Mouse (Mus musculus): ENCODE measurements around the gene Limk2. TPM values are rescaled to one million over a fixed set of nuclear protein-coding genes. Genes with fewer than 3 reads are reported as not detected.

Gene Limk2
- polyA plus RNA-seq, 1 experiment: 21.6 TPM

- Histone ChIP-seq H3K4me3 (ENCODE audit: insufficient read depth, poor library complexity, severe bottlenecking) (no peak overlapping the region), H3K27me3 (ENCODE audit: control insufficient read depth, insufficient read depth, insufficient read length) (no peaks in the 10 kb centered on the region), H3K79me3 (ENCODE audit: low read depth) (no peaks in the 10 kb centered on the region), H3K36me3 (ENCODE audit: control insufficient read depth, insufficient read depth) (peaks cover 22% of the 10 kb centered on the region), H3K79me2 (ENCODE audit: control insufficient read depth, insufficient read depth) (no peaks in the 10 kb centered on the region), H3ac (ENCODE audit: control insufficient read depth, insufficient read length, low read depth) (no peak overlapping the region)
- TF ChIP-seq USF1 (IDR thresholded peaks at IDR 0.05; ENCODE audit: low read depth): no peak
These were observed 21.4 kb downstream of the Limk2 start for GRCm38 (mm10) chr11:3387482-3388196.

- Histone ChIP-seq H3ac (ENCODE audit: control insufficient read depth, insufficient read length, low read depth) (no peak overlapping the region), H3K27me3 (ENCODE audit: control insufficient read depth, insufficient read depth, insufficient read length) (no peaks in the 10 kb centered on the region), H3K79me3 (ENCODE audit: low read depth) (no peaks in the 10 kb centered on the region), H3K79me2 (ENCODE audit: control insufficient read depth, insufficient read depth) (no peaks in the 10 kb centered on the region), H3K36me3 (ENCODE audit: control insufficient read depth, insufficient read depth) (peaks cover 27% of the 10 kb centered on the region), H3K4me3 (ENCODE audit: insufficient read depth, poor library complexity, severe bottlenecking) (no peak overlapping the region)
- TF ChIP-seq CTCF (IDR thresholded peaks at IDR 0.05; ENCODE audit: control insufficient read depth, insufficient read depth, insufficient read length) (peak; percentile 94), MYOG (IDR thresholded peaks at IDR 0.05; ENCODE audit: control insufficient read depth, extremely low read depth, insufficient read length) (no peak), CEBPB (IDR thresholded peaks at IDR 0.05; ENCODE audit: low read depth) (no peak), MYOD1 (IDR thresholded peaks at IDR 0.05; ENCODE audit: control insufficient read depth, insufficient read length, low read depth) (no peak), USF1 (IDR thresholded peaks at IDR 0.05; ENCODE audit: low read depth) (no peak), MAX (IDR thresholded peaks at IDR 0.05) (no peak)
These were observed 22.0 kb downstream of the Limk2 start for GRCm38 (mm10) chr11:3386941-3387368.

- TF ChIP-seq MYOG (IDR thresholded peaks at IDR 0.05; ENCODE audit: control insufficient read depth, extremely low read depth, insufficient read length): no peak
- H3ac ChIP-seq (ENCODE audit: control insufficient read depth, insufficient read length, low read depth): no peak overlapping the region
- H3K79me2 ChIP-seq (ENCODE audit: control insufficient read depth, insufficient read depth): no peaks in the 10 kb centered on the region
- peaks cover 33% of the 10 kb centered on the region for H3K36me3 ChIP-seq (ENCODE audit: control insufficient read depth, insufficient read depth)
- no peaks in the 10 kb centered on the region for H3K27me3 ChIP-seq (ENCODE audit: control insufficient read depth, insufficient read depth, insufficient read length)
- H3K79me3 ChIP-seq (ENCODE audit: low read depth): no peaks in the 10 kb centered on the region
- H3K4me3 ChIP-seq (ENCODE audit: insufficient read depth, poor library complexity, severe bottlenecking): no peak overlapping the region
These were observed 26.1 kb downstream of the Limk2 start for GRCm38 (mm10) chr11:3382602-3383594.

GRCm38 (mm10) chr11:3381148-3381814 is 27.7 kb downstream of the Limk2 start:
- H3K36me3 ChIP-seq (ENCODE audit: control insufficient read depth, insufficient read depth): peaks cover 30% of the 10 kb centered on the region
- H3K27me3 ChIP-seq (ENCODE audit: control insufficient read depth, insufficient read depth, insufficient read length): no peaks in the 10 kb centered on the region
- H3K79me3 ChIP-seq (ENCODE audit: low read depth): no peaks in the 10 kb centered on the region
- H3ac ChIP-seq (ENCODE audit: control insufficient read depth, insufficient read length, low read depth): no peak overlapping the region
- H3K79me2 ChIP-seq (ENCODE audit: control insufficient read depth, insufficient read depth): peaks cover 1% of the 10 kb centered on the region
- no peak overlapping the region for H3K4me3 ChIP-seq (ENCODE audit: insufficient read depth, poor library complexity, severe bottlenecking)
- TF ChIP-seq MAX (IDR thresholded peaks at IDR 0.05): no peak
- no peak for TF ChIP-seq CEBPB (IDR thresholded peaks at IDR 0.05; ENCODE audit: low read depth)
- no peak for TF ChIP-seq MYOG (IDR thresholded peaks at IDR 0.05; ENCODE audit: control insufficient read depth, extremely low read depth, insufficient read length)
- TF ChIP-seq MYOD1 (IDR thresholded peaks at IDR 0.05; ENCODE audit: control insufficient read depth, insufficient read length, low read depth): no peak
- no peak for TF ChIP-seq FOSL1 (IDR thresholded peaks at IDR 0.05; ENCODE audit: insufficient read depth, low read length, poor library complexity, severe bottlenecking)
- TF ChIP-seq USF1 (IDR thresholded peaks at IDR 0.05; ENCODE audit: low read depth): no peak

- no peaks in the 10 kb centered on the region for H3K27me3 ChIP-seq (ENCODE audit: control insufficient read depth, insufficient read depth, insufficient read length)
- no peaks in the 10 kb centered on the region for H3K79me3 ChIP-seq (ENCODE audit: low read depth)
- no peak overlapping the region for H3K4me3 ChIP-seq (ENCODE audit: insufficient read depth, poor library complexity, severe bottlenecking)
- H3ac ChIP-seq (ENCODE audit: control insufficient read depth, insufficient read length, low read depth): no peak overlapping the region
- H3K36me3 ChIP-seq (ENCODE audit: control insufficient read depth, insufficient read depth): peaks cover 23% of the 10 kb centered on the region
- TF ChIP-seq FOSL1 (IDR thresholded peaks at IDR 0.05; ENCODE audit: insufficient read depth, low read length, poor library complexity, severe bottlenecking): no peak
- peaks cover 9% of the 10 kb centered on the region for H3K79me2 ChIP-seq (ENCODE audit: control insufficient read depth, insufficient read depth)
These were observed 29.6 kb downstream of the Limk2 start for GRCm38 (mm10) chr11:3379427-3379826.

GRCm38 (mm10) chr11:3374741-3375140 is 34.2 kb downstream of the Limk2 start:
- H3K27me3 ChIP-seq (ENCODE audit: control insufficient read depth, insufficient read depth, insufficient read length): no peaks in the 10 kb centered on the region
- no peaks in the 10 kb centered on the region for H3K36me3 ChIP-seq (ENCODE audit: control insufficient read depth, insufficient read depth)
- no peaks in the 10 kb centered on the region for H3K79me3 ChIP-seq (ENCODE audit: low read depth)
- peak overlapping the region; percentile 60 for H3ac ChIP-seq (ENCODE audit: control insufficient read depth, insufficient read length, low read depth)
- no peak overlapping the region for H3K4me3 ChIP-seq (ENCODE audit: insufficient read depth, poor library complexity, severe bottlenecking)
- peaks cover 32% of the 10 kb centered on the region for H3K79me2 ChIP-seq (ENCODE audit: control insufficient read depth, insufficient read depth)
- TF ChIP-seq MYOG (IDR thresholded peaks at IDR 0.05; ENCODE audit: control insufficient read depth, extremely low read depth, insufficient read length) (no peak), CEBPB (IDR thresholded peaks at IDR 0.05; ENCODE audit: low read depth) (no peak), CTCF (IDR thresholded peaks at IDR 0.05; ENCODE audit: control insufficient read depth, insufficient read depth, insufficient read length) (no peak), MYOD1 (IDR thresholded peaks at IDR 0.05; ENCODE audit: control insufficient read depth, insufficient read length, low read depth) (no peak), MAX (IDR thresholded peaks at IDR 0.05) (peak; percentile 82), FOSL1 (IDR thresholded peaks at IDR 0.05; ENCODE audit: insufficient read depth, low read length, poor library complexity, severe bottlenecking) (peak; percentile 47)
